Mouse (Mus musculus): ENCODE data around the gene Mgll.

GRCm38 (mm10) chr6:88874868-88875508 is 150.8 kb downstream of the Mgll start, which contains the start of gene Podxl2:
- TF ChIP-seq CTCF (conservative IDR thresholded peaks at IDR 0.05; ENCODE audit: low read length) = no peak
- TF ChIP-seq POU5F1 (IDR thresholded peaks at IDR 0.05; ENCODE audit: borderline replicate concordance, low read length) = no peak
